In genomic region chr11:121551206-121551799, GRCm38 (mm10) we compare ENCODE assay signal across 11 mouse cellular contexts. TPM values are rescaled to one million over a fixed set of nuclear protein-coding genes. Genes with fewer than 3 reads are reported as not detected.
A peak's percentile ranks its signal among the peaks of the same experiment; 100 is the strongest.
DNase-seq lines count a peak whose midpoint lies in the region; ATAC-seq and TF ChIP-seq lines count a peak whose summit lies in the region.
"Had no signal": no experiment of that assay in that cellular context is flagged by ENCODE, and none has a peak within 500 bp of the region (broad histone marks: within the 10 kb centered on the region; RNA-seq: fewer than 3 reads in every experiment).

No protein-coding gene starts in this region.

- H3K4me1 ChIP-seq in forebrain, embryonic 10.5 days = peaks cover 32% of the 10 kb centered on the region
- H3K4me1 ChIP-seq in forebrain, postnatal 0 days (ENCODE audit: insufficient read depth) = peaks cover 17% of the 10 kb centered on the region
- peaks cover 26% of the 10 kb centered on the region for H3K4me1 ChIP-seq in lung, embryonic 15.5 days
- H3K4me1 ChIP-seq in lung, adult 2 months (ENCODE audit: control insufficient read depth, insufficient read depth, low read length) = peaks cover 4% of the 10 kb centered on the region; the same call in 1 of the 2 replicates
- peaks cover 44% of the 10 kb centered on the region for H3K4me1 ChIP-seq in liver, postnatal 0 days (ENCODE audit: insufficient read depth)
- peaks cover 27% of the 10 kb centered on the region for H3K4me1 ChIP-seq in intestine, embryonic 16.5 days (ENCODE audit: control insufficient read depth, insufficient read depth, low read length)

- no peak for DNase-seq in forebrain, embryonic 10.5 days (ENCODE audit: extremely low spot score, low spot score)
- no peak for DNase-seq in forebrain, postnatal 0 days
- DNase-seq in lung, adult 2 months = no peak
- no peak for DNase-seq in liver, postnatal 0 days
- no peak for DNase-seq in layer of hippocampus, postnatal 14 days (ENCODE audit: low spot score in 2 of 2)
- DNase-seq: adrenal gland, adult 2 months; gastrocnemius, postnatal 36 days had no signal

- 95% methylated on average over 5 of the region's 5 CpGs for WGBS in forebrain, embryonic 10.5 days
- 85% methylated on average over 5 of the region's 5 CpGs for WGBS in forebrain, postnatal 0 days
- WGBS in lung, embryonic 15.5 days = 76% methylated on average over 5 of the region's 5 CpGs
- WGBS in lung, adult 2 months = 57% methylated on average over 5 of the region's 5 CpGs
- WGBS in liver, postnatal 0 days (ENCODE audit: insufficient replicate concordance) = 73% methylated on average over 5 of the region's 5 CpGs
- 85% methylated on average over 5 of the region's 5 CpGs for WGBS in intestine, embryonic 16.5 days

- no peaks in the 10 kb centered on the region for H3K27me3 ChIP-seq in forebrain, embryonic 10.5 days (ENCODE audit: poor library complexity, severe bottlenecking)
- no peaks in the 10 kb centered on the region for H3K27me3 ChIP-seq in forebrain, postnatal 0 days (ENCODE audit: insufficient read depth, low read length)
- H3K27me3 ChIP-seq in lung, embryonic 15.5 days = no peaks in the 10 kb centered on the region
- H3K27me3 ChIP-seq in liver, postnatal 0 days (ENCODE audit: insufficient read depth, low read length) = no peaks in the 10 kb centered on the region
- no peaks in the 10 kb centered on the region for H3K27me3 ChIP-seq in intestine, embryonic 16.5 days (replicated peaks; ENCODE audit: control insufficient read depth, insufficient read depth, low read length)

- ATAC-seq in forebrain, postnatal 0 days = no peak
- ATAC-seq in lung, embryonic 15.5 days (ENCODE audit: borderline replicate concordance, extremely low read depth, low FRiP score, low TSS enrichment) = no peak
- peak; percentile 7 for ATAC-seq in activated CD4-positive, CD25-positive, alpha-beta regulatory T cell, adult 4 months
- ATAC-seq in liver, postnatal 0 days = no peak
- no peak for ATAC-seq in intestine, embryonic 16.5 days
- ATAC-seq: intestine, postnatal 0 days had no signal

- H3K9me3 ChIP-seq in forebrain, embryonic 10.5 days = no peaks in the 10 kb centered on the region
- no peaks in the 10 kb centered on the region for H3K9me3 ChIP-seq in forebrain, postnatal 0 days (ENCODE audit: low read length)
- H3K9me3 ChIP-seq in lung, embryonic 15.5 days = no peaks in the 10 kb centered on the region
- H3K9me3 ChIP-seq in liver, postnatal 0 days (ENCODE audit: low read length) = no peaks in the 10 kb centered on the region
- H3K9me3 ChIP-seq in intestine, embryonic 16.5 days (ENCODE audit: control insufficient read depth, low read length) = no peaks in the 10 kb centered on the region

- H3K27ac ChIP-seq in forebrain, embryonic 10.5 days = peak overlapping the region; percentile 83
- H3K27ac ChIP-seq in forebrain, postnatal 0 days (ENCODE audit: low read depth, low read length) = no peak overlapping the region
- peak overlapping the region; percentile 72; the same call in 1 of the 2 replicates for H3K27ac ChIP-seq in lung, embryonic 15.5 days
- H3K27ac ChIP-seq in liver, postnatal 0 days (ENCODE audit: low read depth) = peak overlapping the region; percentile 79; the same call in 1 of the 2 replicates
- no peak overlapping the region for H3K27ac ChIP-seq in intestine, embryonic 16.5 days (ENCODE audit: low read length)

- 0 out of 2 replicates have a peak, but pooled peaks cover 4% of the 10 kb centered on the region for H3K36me3 ChIP-seq in forebrain, embryonic 10.5 days (replicated peaks)
- no peaks in the 10 kb centered on the region; the same call in 1 of the 2 replicates for H3K36me3 ChIP-seq in forebrain, postnatal 0 days (ENCODE audit: insufficient read depth)
- H3K36me3 ChIP-seq in lung, embryonic 15.5 days = no peaks in the 10 kb centered on the region
- no peaks in the 10 kb centered on the region for H3K36me3 ChIP-seq in liver, postnatal 0 days (replicated peaks; ENCODE audit: insufficient read depth, low read length)
- no peaks in the 10 kb centered on the region for H3K36me3 ChIP-seq in intestine, embryonic 16.5 days (ENCODE audit: control insufficient read depth, insufficient read depth, low read length)

- TF ChIP-seq POLR2A in lung, adult 2 months (IDR thresholded peaks at IDR 0.05; ENCODE audit: borderline replicate concordance, extremely low read depth, low read depth, low read length) = no peak

- no peak overlapping the region for H3K9ac ChIP-seq in forebrain, postnatal 0 days
- no peak overlapping the region for H3K9ac ChIP-seq in lung, embryonic 15.5 days
- no peak overlapping the region; the same call in 1 of the 2 replicates for H3K9ac ChIP-seq in liver, postnatal 0 days (replicated peaks)
- H3K9ac ChIP-seq in intestine, embryonic 16.5 days (ENCODE audit: low read depth, low read length) = no peak overlapping the region

- TF ChIP-seq EP300 in liver, postnatal 0 days (IDR thresholded peaks at IDR 0.05; ENCODE audit: low read depth) = no peak

- H3K4me3 ChIP-seq in forebrain, embryonic 10.5 days = no peak overlapping the region
- H3K4me3 ChIP-seq in forebrain, postnatal 0 days (ENCODE audit: low read depth, low read length) = no peak overlapping the region
- no peak overlapping the region for H3K4me3 ChIP-seq in lung, embryonic 15.5 days
- no peak overlapping the region for H3K4me3 ChIP-seq in lung, adult 2 months (replicated peaks; ENCODE audit: extremely low read depth, low read depth, low read length)
- no peak overlapping the region for H3K4me3 ChIP-seq in liver, postnatal 0 days (ENCODE audit: low read depth, low read length)
- H3K4me3 ChIP-seq in intestine, embryonic 16.5 days (ENCODE audit: low read length) = no peak overlapping the region

- H3K4me2 ChIP-seq in forebrain, postnatal 0 days (ENCODE audit: low read depth) = no peak overlapping the region
- H3K4me2 ChIP-seq in lung, embryonic 15.5 days = no peak overlapping the region
- H3K4me2 ChIP-seq in liver, postnatal 0 days (ENCODE audit: low read depth, low read length) = no peak overlapping the region
- H3K4me2 ChIP-seq in intestine, embryonic 16.5 days (ENCODE audit: low read depth, low read length) = no peak overlapping the region

- no peak for TF ChIP-seq CTCF in forebrain, postnatal 0 days (IDR thresholded peaks at IDR 0.05; ENCODE audit: low read depth)
- no peak for TF ChIP-seq CTCF in lung, adult 2 months (IDR thresholded peaks at IDR 0.05; ENCODE audit: insufficient read depth, low read length)
- TF ChIP-seq CTCF in liver, postnatal 0 days (IDR thresholded peaks at IDR 0.05; ENCODE audit: low read depth) = no peak

RNA-seq across cellular contexts. Expression of gene Zfp750, which starts 32.2 kb away (rescaled TPM):
- 0.49 and 0.69 TPM in 2 replicates for polyA plus RNA-seq in forebrain, embryonic 10.5 days (2016; fragmentation: Nextera tagmentation; extraction: Ambion mirVana)
- 0.08 and 0.14 TPM in 2 replicates for total RNA-seq in forebrain, postnatal 0 days (2014; rRNA removed)
- polyA plus RNA-seq in forebrain, postnatal 0 days (2015; fragmentation: Nextera tagmentation; extraction: Ambion mirVana) = 0.05 and 0.18 TPM in 2 replicates
- 0.49 and 0.61 TPM in 2 replicates for polyA plus RNA-seq in lung, embryonic 15.5 days (2015; fragmentation: Nextera tagmentation; extraction: Ambion mirVana)
- polyA plus RNA-seq in lung, adult 2 months (2012; rRNA removed) = 1.3 and 5.6 TPM in 2 replicates
- under 1 TPM; 0.70 to 0.97 TPM for polyA plus RNA-seq in activated CD4-positive, CD25-positive, alpha-beta regulatory T cell, adult 4 months (2017; shearing (Covaris generic))
- polyA plus RNA-seq in liver, postnatal 0 days (2015; fragmentation: Nextera tagmentation; extraction: Ambion mirVana) = 2.5 TPM in 2 replicates
- under 1 TPM; 0.12 to 0.14 TPM for total RNA-seq in layer of hippocampus, postnatal 14 days (2021)
- 0.50 and 0.62 TPM in 2 replicates for polyA plus RNA-seq in intestine, embryonic 16.5 days (2015; fragmentation: Nextera tagmentation; extraction: Ambion mirVana)

Comparison
In these comparisons a context has a peak if more than half of its experiments do, and no peak if none do; other contexts are left out.
1. H3K27ac ChIP-seq: peak in forebrain, embryonic 10.5 days (single experiment), lung, embryonic 15.5 days (single experiment) and liver, postnatal 0 days (single experiment); none in forebrain, postnatal 0 days (single experiment) and intestine, embryonic 16.5 days (single experiment).